Mouse (Mus musculus): ENCODE data around the gene Pdzk1.

The Pdzk1 gene

DNA sequence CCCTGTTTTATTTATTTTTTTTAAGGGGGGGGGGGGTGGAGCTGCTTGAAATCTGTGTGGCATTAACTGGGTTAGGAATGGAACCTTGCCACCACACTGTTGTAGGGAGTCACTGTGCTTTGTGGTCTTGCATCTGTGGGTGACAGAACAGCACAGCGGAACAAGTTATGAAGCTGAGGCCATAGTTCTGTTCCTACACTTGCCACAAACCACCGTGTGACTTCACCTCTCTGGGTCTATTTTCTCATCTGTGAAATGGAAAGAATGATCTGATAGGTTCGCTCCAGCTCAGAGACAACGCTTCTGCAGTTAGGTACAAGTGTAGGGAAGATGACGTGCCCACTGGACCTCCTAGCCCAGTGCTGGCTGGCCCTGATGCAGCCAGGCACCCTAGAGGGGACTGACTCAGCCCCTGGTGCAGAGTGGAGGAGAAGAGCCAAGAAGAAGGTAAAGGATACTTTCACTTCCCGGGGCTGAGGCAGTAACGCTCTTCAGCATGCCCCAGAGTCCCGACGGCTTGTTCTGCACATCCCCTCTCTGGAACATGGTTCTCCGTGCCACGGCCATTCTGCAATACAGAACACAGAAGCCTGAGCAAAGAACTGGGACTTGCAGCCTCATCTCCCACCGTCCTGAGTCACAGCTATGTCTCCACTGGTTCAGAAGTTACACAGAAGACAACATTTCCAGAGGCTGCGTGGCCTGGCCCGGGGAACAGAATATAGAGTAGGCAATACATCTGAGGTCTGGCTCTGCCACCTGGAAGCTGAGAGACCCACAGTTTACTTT, 53.2 kb downstream of the Pdzk1 start:
- no peak for DNase-seq (ENCODE audit: low spot score)

GRCm38 (mm10) chr3:96883690-96884089, 54.6 kb downstream of the Pdzk1 start:
- DNase-seq (ENCODE audit: low spot score) = no peak

DNA sequence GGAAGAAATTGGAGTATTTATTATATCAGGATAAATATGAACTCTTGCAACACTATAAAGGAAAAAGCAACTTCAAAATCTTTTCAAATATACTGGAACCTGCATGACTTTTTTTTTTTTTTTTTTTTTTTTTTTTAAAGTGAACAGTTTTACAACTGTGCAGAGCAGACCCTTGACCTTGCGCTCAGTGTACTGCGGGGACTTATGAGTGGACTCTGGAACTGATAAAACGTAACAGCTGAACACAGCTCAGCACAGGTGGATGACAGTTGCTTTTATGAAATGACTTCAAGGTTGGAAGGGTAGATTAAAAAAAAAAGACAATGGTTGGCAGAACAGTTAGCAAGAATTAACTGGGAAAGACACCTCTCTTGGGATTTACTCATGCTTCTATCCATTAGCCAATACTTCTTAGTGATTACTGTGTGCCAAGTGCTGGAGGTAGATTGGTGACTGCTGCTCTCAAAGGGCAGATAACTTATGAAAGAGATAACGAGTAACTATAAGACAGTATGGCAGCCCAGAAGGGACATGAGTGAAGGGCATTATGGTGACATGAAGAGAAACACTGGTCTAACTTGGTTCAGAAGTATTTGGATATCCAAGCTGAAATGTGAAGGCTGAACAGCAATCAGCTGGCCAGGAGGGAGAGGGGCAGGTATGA, 73.4 kb downstream of the Pdzk1 start:
- no peak for DNase-seq (ENCODE audit: low spot score)

DNA sequence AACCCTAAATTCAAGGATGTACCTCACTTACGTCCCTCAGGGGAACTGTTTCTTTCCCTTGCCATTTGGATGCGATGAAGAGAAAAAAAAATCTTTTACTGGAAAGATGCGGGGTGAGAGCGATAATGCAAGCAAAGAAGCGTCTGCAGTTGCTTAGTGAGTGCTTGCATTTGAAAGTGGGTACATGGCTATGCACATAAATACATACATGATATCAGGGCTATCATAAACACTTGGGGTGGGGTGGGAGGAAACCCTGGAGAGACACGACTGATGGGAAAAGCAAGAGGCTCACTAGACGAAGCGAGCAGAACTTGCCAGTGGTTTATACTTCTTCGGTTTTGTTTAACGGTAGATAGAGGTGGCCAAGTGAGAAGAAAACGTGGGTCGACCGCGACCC, 75.3 kb downstream of the Pdzk1 start, which contains the start of gene Gja5:
TSS of gene Gja5 (plus strand) at position 301 of the 400 bp plus-strand sequence.
- no peak for DNase-seq (ENCODE audit: low spot score)

DNA sequence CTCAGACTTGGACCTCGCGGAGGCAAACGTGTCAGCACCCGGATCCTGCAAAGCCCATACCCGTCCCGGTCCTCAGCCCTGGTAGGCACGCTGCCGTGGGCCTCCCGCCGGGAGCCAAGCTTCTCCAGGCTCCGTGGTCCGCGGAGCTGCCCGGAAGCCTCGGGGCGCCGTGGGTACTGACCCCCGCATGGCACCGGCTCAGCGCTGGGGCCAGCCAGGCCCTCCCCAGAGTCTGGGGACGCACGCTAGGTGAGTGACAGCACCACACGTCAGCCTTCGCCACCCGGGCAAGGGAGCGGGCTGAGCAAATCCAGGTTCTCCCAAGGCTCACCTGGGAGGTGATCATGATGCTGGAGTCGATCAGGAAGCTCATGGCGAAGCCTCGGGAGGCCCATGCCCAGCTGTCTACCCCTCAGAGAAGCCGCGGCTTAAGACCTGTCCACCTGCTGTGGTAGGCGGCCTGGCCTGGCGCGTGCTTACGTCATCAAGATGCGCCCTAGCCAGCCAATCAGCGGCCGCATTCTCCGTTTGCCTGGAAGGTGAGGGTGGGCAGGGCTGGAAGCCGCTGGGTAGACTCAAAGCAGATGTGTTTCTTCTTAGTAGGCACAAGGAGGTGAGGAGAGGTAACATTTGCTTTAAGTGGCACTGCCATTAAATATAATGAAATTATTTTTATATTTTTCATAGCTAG, 75.9 kb downstream of the Pdzk1 start, which contains the start of gene Gpr89:
TSS of gene Gpr89 (minus strand) at position 496 of the 691 bp plus-strand sequence.
- DNase-seq (ENCODE audit: low spot score) = peak; percentile 95

- no peak for DNase-seq (ENCODE audit: low spot score)
Measured at GRCm38 (mm10) chr3:96905592-96905991, 76.5 kb downstream of the Pdzk1 start.

Measured in testis, postnatal 10 days (tissue).